Mouse (Mus musculus) ES-Bruce4 (cell line): Measurements from ENCODE around the gene Stat5b.

Experiments
- CTCF ChIP-seq: IDR thresholded peaks from one replicate; pipeline ENCODE4 v1.8.1; 2011; ENCODE audit warnings: low read depth, low read length
- POLR2A ChIP-seq: IDR thresholded peaks from one replicate; pipeline ENCODE4 v1.8.1; 2011; ENCODE audit warnings: low read length; ENCODE audit not compliant: insufficient read depth

GRCm38 (mm10) chr11:100775921-100776320, 74.6 kb downstream of the Stat5b start:
- no peak for TF ChIP-seq POLR2A
- no peak for TF ChIP-seq CTCF
